Mouse (Mus musculus): Measurements from ENCODE around the gene Prkg1. TPM values are rescaled to one million over a fixed set of nuclear protein-coding genes. Genes with fewer than 3 reads are reported as not detected.

The Prkg1 gene
- total RNA-seq, 2 experiments from 2014 or later: 17.8 to 25.1 TPM

GRCm38 (mm10) chr19:31650452-31650851 is 114.4 kb downstream of the Prkg1 start:
- no peak for DNase-seq (ENCODE audit: extremely low spot score in 1 of 2, low spot score in 1 of 2)

GRCm38 (mm10) chr19:31647492-31647891 is 117.3 kb downstream of the Prkg1 start:
- no peak for DNase-seq (ENCODE audit: extremely low spot score in 1 of 2, low spot score in 1 of 2)

- no peak for DNase-seq (ENCODE audit: extremely low spot score in 1 of 2, low spot score in 1 of 2)
Measured at GRCm38 (mm10) chr19:31630899-31631869, 133.6 kb downstream of the Prkg1 start.

GRCm38 (mm10) chr19:31621716-31622115 is 143.1 kb downstream of the Prkg1 start:
- DNase-seq (ENCODE audit: extremely low spot score in 1 of 2, low spot score in 1 of 2): no peak

GRCm38 (mm10) chr19:31616830-31617229 is 148.0 kb downstream of the Prkg1 start:
- DNase-seq (ENCODE audit: extremely low spot score in 1 of 2, low spot score in 1 of 2): no peak

GRCm38 (mm10) chr19:31616159-31616558 is 148.7 kb downstream of the Prkg1 start:
- DNase-seq (ENCODE audit: extremely low spot score in 1 of 2, low spot score in 1 of 2): no peak

- no peak for DNase-seq (ENCODE audit: extremely low spot score in 1 of 2, low spot score in 1 of 2)
Measured at GRCm38 (mm10) chr19:31613146-31613545, 151.7 kb downstream of the Prkg1 start.

GRCm38 (mm10) chr19:31602578-31602977 is 162.3 kb downstream of the Prkg1 start:
- DNase-seq (ENCODE audit: extremely low spot score in 1 of 2, low spot score in 1 of 2): no peak

GRCm38 (mm10) chr19:31594011-31594410 is 170.8 kb downstream of the Prkg1 start:
- no peak for DNase-seq (ENCODE audit: extremely low spot score in 1 of 2, low spot score in 1 of 2)

- no peak for DNase-seq (ENCODE audit: extremely low spot score in 1 of 2, low spot score in 1 of 2)
Measured at GRCm38 (mm10) chr19:31590701-31591100, 174.1 kb downstream of the Prkg1 start.

GRCm38 (mm10) chr19:31577092-31577491 is 187.7 kb downstream of the Prkg1 start:
- DNase-seq (ENCODE audit: extremely low spot score in 1 of 2, low spot score in 1 of 2): no peak

GRCm38 (mm10) chr19:31564329-31564728 is 200.5 kb downstream of the Prkg1 start:
- DNase-seq (ENCODE audit: extremely low spot score in 1 of 2, low spot score in 1 of 2): no peak

- DNase-seq (ENCODE audit: extremely low spot score in 1 of 2, low spot score in 1 of 2): no peak
Measured at GRCm38 (mm10) chr19:31546063-31546462, 218.8 kb downstream of the Prkg1 start.

GRCm38 (mm10) chr19:31531249-31531740 is 233.5 kb downstream of the Prkg1 start:
- no peak for DNase-seq (ENCODE audit: extremely low spot score in 1 of 2, low spot score in 1 of 2)

GRCm38 (mm10) chr19:31530616-31531015 is 234.2 kb downstream of the Prkg1 start:
- DNase-seq (ENCODE audit: extremely low spot score in 1 of 2, low spot score in 1 of 2): no peak

GRCm38 (mm10) chr19:31529890-31530289 is 234.9 kb downstream of the Prkg1 start:
- no peak for DNase-seq (ENCODE audit: extremely low spot score in 1 of 2, low spot score in 1 of 2)

- no peak for DNase-seq (ENCODE audit: extremely low spot score in 1 of 2, low spot score in 1 of 2)
Measured at GRCm38 (mm10) chr19:31514490-31514889, 250.3 kb downstream of the Prkg1 start.

GRCm38 (mm10) chr19:31507831-31508230 is 257.0 kb downstream of the Prkg1 start:
- DNase-seq (ENCODE audit: extremely low spot score in 1 of 2, low spot score in 1 of 2): no peak

GRCm38 (mm10) chr19:31506296-31506695 is 258.5 kb downstream of the Prkg1 start:
- DNase-seq (ENCODE audit: extremely low spot score in 1 of 2, low spot score in 1 of 2): no peak

- DNase-seq (ENCODE audit: extremely low spot score in 1 of 2, low spot score in 1 of 2): no peak
Measured at GRCm38 (mm10) chr19:31505041-31505440, 259.8 kb downstream of the Prkg1 start.

GRCm38 (mm10) chr19:31497386-31497785 is 267.4 kb downstream of the Prkg1 start:
- DNase-seq (ENCODE audit: extremely low spot score in 1 of 2, low spot score in 1 of 2): no peak

GRCm38 (mm10) chr19:31489606-31490005 is 275.2 kb downstream of the Prkg1 start:
- no peak for DNase-seq (ENCODE audit: extremely low spot score in 1 of 2, low spot score in 1 of 2)

Measured in layer of hippocampus, postnatal 25 days (tissue).